Mouse (Mus musculus) heart, embryonic 14.5 days (tissue): Measurements from ENCODE around the gene Gbp2b. TPM values are rescaled to one million over a fixed set of nuclear protein-coding genes. Genes with fewer than 3 reads are reported as not detected.

Experiments
- ATAC-seq: fragments of 200-750 bp; cut with Nextera tagmentation; 2 replicates; pipeline ENCODE4 v1.8.0; 2017; ENCODE audit warnings: low read depth, moderate TSS enrichment; ENCODE audit not compliant: insufficient number of reproducible peaks, insufficient read depth, low FRiP score
- H3K27ac ChIP-seq, 2 experiments: fragments of 200-500 bp in 1 of 2; fragments of 300-500 bp in 1 of 2; sonication (generic) in 1 of 2; replicated peaks in 1 of 2; 2 replicates each; pipeline ENCODE4 v1.5.1; 2012 to 2014; ENCODE audit warnings: low read depth in 2 of 2, low read length in 2 of 2, control low read depth in 1 of 2, mild to moderate bottlenecking in 1 of 2, mixed read lengths in 1 of 2; ENCODE audit not compliant: control insufficient read depth in 1 of 2, insufficient read depth in 1 of 2
- H3K27me3 ChIP-seq: fragments of 300-500 bp; sonication (generic); 2 replicates; pipeline ENCODE4 v1.6.1; 2014; ENCODE audit warnings: mild to moderate bottlenecking, low read length, control low read depth; ENCODE audit not compliant: control insufficient read depth, insufficient read depth
- H3K36me3 ChIP-seq: fragments of 300-500 bp; sonication (generic); 2 replicates; pipeline ENCODE4 v1.6.1; 2014; ENCODE audit warnings: mild to moderate bottlenecking, control low read depth, low read length, mixed read lengths; ENCODE audit not compliant: control insufficient read depth, insufficient read depth
- H3K4me1 ChIP-seq, 2 experiments: fragments of 200-500 bp in 1 of 2; fragments of 300-500 bp in 1 of 2; sonication (generic) in 1 of 2; 2 replicates each; pipeline ENCODE4 v1.6.1; 2012 to 2014; ENCODE audit warnings: low read length in 2 of 2, control low read depth in 1 of 2, mixed read lengths in 1 of 2; ENCODE audit not compliant: control insufficient read depth in 2 of 2, insufficient read depth in 2 of 2
- H3K4me2 ChIP-seq: fragments of 300-500 bp; sonication (generic); 2 replicates; pipeline ENCODE4 v1.6.1; 2014; ENCODE audit warnings: mild to moderate bottlenecking, low read length
- H3K4me3 ChIP-seq, 2 experiments: fragments of 200-500 bp in 1 of 2; fragments of 300-500 bp in 1 of 2; sonication (generic) in 1 of 2; 2 replicates each; pipeline ENCODE4 v1.5.1; 2012 to 2014; ENCODE audit warnings: low read length in 2 of 2, mild to moderate bottlenecking in 2 of 2, control low read depth in 1 of 2, low read depth in 1 of 2, moderate library complexity in 1 of 2; ENCODE audit not compliant: control insufficient read depth in 1 of 2, insufficient read depth in 1 of 2
- H3K9ac ChIP-seq: fragments of 300-500 bp; sonication (generic); 2 replicates; pipeline ENCODE4 v1.6.1; 2014; ENCODE audit warnings: mild to moderate bottlenecking, low read length
- H3K9me3 ChIP-seq: fragments of 300-500 bp; sonication (generic); 2 replicates; pipeline ENCODE4 v1.6.1; 2016; ENCODE audit warnings: low read length, control low read depth; ENCODE audit not compliant: control insufficient read depth
- WGBS: fragments of 180-500 bp; shearing (Covaris S2); extraction: QIAGEN DNeasy Blood & Tissue Kit; methylation state at CpG from one replicate; pipeline ENCODE4 v1.1.7; 2014; 5-methylcytosine and 5-hydroxymethylcytosine counted together
- polyA plus RNA-seq: library from polyadenylated mRNA; unstranded; fragments of >200 nt; fragmentation: Nextera tagmentation; extraction: Ambion mirVana; gene quantifications from 2 replicates; pipeline ENCODE4 v1.2.1, GENCODE M21; 2014

Gene Gbp2b
- 0.09 TPM in 1 of 2 replicates, not detected in the other for polyA plus RNA-seq

GRCm38 (mm10) chr3:142594547-142594946 lies at the start of gene Gbp2b:
Gene Gbp2b, plus strand, starts transcription at chr3:142594847.
- ATAC-seq = no peak
- Histone ChIP-seq H3K27ac (no peak within 1 kb of the TSS), H3K4me1 (no peaks in the 10 kb centered on the region), H3K9ac (no peak within 1 kb of the TSS), H3K4me2 (no peak within 1 kb of the TSS), H3K4me3 (no peak within 1 kb of the TSS), H3K27me3 (no peaks in the 10 kb centered on the region), H3K36me3 (no peaks in the 10 kb centered on the region), H3K9me3 (no peaks in the 10 kb centered on the region)
- 71% methylated on average over 1 of the region's 1 CpGs for WGBS

- WGBS = 80% methylated on average over 3 of the region's 3 CpGs
- Histone ChIP-seq H3K9me3 (no peaks in the 10 kb centered on the region), H3K4me3 (no peak overlapping the region), H3K4me2 (no peak overlapping the region), H3K9ac (no peak overlapping the region), H3K27me3 (no peaks in the 10 kb centered on the region), H3K4me1 (no peaks in the 10 kb centered on the region), H3K27ac (no peak overlapping the region), H3K36me3 (no peaks in the 10 kb centered on the region)
- no peak for ATAC-seq
These were observed 48.0 kb upstream of the Gbp2b start for GRCm38 (mm10) chr3:142546690-142547089.

- Histone ChIP-seq H3K4me3 (no peak overlapping the region), H3K27ac (no peak overlapping the region), H3K4me2 (no peak overlapping the region), H3K27me3 (no peaks in the 10 kb centered on the region), H3K36me3 (no peaks in the 10 kb centered on the region), H3K9ac (no peak overlapping the region), H3K4me1 (no peaks in the 10 kb centered on the region), H3K9me3 (no peaks in the 10 kb centered on the region)
- no peak for ATAC-seq
- 77% methylated on average over 3 of the region's 3 CpGs for WGBS
These were observed 44.5 kb upstream of the Gbp2b start for GRCm38 (mm10) chr3:142550052-142550676.

GRCm38 (mm10) chr3:142554601-142555000 lies 40.0 kb upstream of the Gbp2b start:
- no peak overlapping the region for H3K27ac ChIP-seq

GRCm38 (mm10) chr3:142555623-142556022 lies 39.0 kb upstream of the Gbp2b start:
- Histone ChIP-seq H3K9ac (no peak overlapping the region), H3K27ac (no peak overlapping the region), H3K4me1 (no peaks in the 10 kb centered on the region), H3K4me3 (no peak overlapping the region), H3K9me3 (no peaks in the 10 kb centered on the region), H3K4me2 (no peak overlapping the region), H3K27me3 (no peaks in the 10 kb centered on the region), H3K36me3 (no peaks in the 10 kb centered on the region)
- ATAC-seq = no peak
- WGBS = 87% methylated on average over 11 of the region's 11 CpGs

More at GRCm38 (mm10) chr3:142554601-142555000, 40.0 kb upstream of the Gbp2b start:
- no peak overlapping the region for H3K4me2 ChIP-seq
- H3K27me3 ChIP-seq = no peaks in the 10 kb centered on the region
- H3K9ac ChIP-seq = no peak overlapping the region
- 63% methylated on average over 1 of the region's 1 CpGs for WGBS
- no peaks in the 10 kb centered on the region for H3K9me3 ChIP-seq
- no peak for ATAC-seq
- no peaks in the 10 kb centered on the region for H3K4me1 ChIP-seq
- H3K4me3 ChIP-seq = no peak overlapping the region
- H3K36me3 ChIP-seq = no peaks in the 10 kb centered on the region

DNA sequence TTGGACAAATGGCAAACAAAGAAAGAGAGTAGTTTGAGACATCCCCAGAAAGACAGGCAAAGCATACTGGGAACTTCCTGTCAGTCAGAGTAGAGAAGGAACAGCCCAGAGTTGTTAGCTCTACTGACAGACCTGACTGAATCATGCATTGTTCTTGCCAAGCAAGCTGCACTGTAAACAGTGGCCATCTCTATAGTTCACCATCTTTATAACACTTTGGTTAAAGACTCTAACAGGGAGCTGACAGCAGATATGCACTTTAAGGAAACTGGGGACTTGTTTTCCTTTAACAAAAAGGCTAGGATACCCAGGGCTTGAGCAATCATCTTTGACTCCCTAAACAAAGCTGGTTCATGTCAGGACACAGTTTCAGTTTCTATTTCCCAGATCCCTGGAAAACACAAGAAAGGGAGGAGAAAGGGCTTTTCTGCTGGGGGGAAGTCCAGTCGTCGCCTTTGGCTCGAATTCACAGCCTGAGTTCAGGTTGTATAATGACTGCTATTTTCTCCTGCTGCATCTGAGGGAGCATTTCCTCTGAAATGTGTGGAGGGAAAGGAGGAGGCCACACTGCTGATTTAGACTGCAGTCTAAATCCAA lies 34.9 kb upstream of the Gbp2b start, which contains the start of gene Gbp3:
Gene Gbp3 (plus strand): TSS at position 395 of the 597 bp plus-strand sequence.
- H3K27me3 ChIP-seq = no peaks in the 10 kb centered on the region
- peak within 1 kb of the TSS; percentile 74 for H3K4me2 ChIP-seq
- peak within 1 kb of the TSS; percentile 21 to 48; a peak in 3 of 4 replicates for H3K27ac ChIP-seq
- no peaks in the 10 kb centered on the region for H3K36me3 ChIP-seq
- no peaks in the 10 kb centered on the region for H3K4me1 ChIP-seq
- no peak for ATAC-seq
- WGBS = 24% methylated on average over 3 of the region's 3 CpGs
- H3K9ac ChIP-seq = peak within 1 kb of the TSS; percentile 65
- no peaks in the 10 kb centered on the region for H3K9me3 ChIP-seq
- peak within 1 kb of the TSS; percentile 57 to 60 for H3K4me3 ChIP-seq

GRCm38 (mm10) chr3:142560296-142560948 lies 34.2 kb upstream of the Gbp2b start:
- H3K9ac ChIP-seq = peak overlapping the region; percentile 65
- H3K27ac ChIP-seq = peak overlapping the region; percentile 21 to 48; a peak in 2 of 4 replicates
- H3K27me3 ChIP-seq = no peaks in the 10 kb centered on the region
- H3K36me3 ChIP-seq = no peaks in the 10 kb centered on the region
- peak overlapping the region; percentile 57 to 60 for H3K4me3 ChIP-seq
- no peaks in the 10 kb centered on the region for H3K4me1 ChIP-seq
- H3K9me3 ChIP-seq = no peaks in the 10 kb centered on the region
- peak; percentile 61; the same call in 1 of the 2 replicates for ATAC-seq
- H3K4me2 ChIP-seq = peak overlapping the region; percentile 74
- WGBS = 9% methylated on average over 12 of the region's 12 CpGs
